Mouse (Mus musculus) B cell, adult 62 days (primary cell): ENCODE results near the gene Plcg1. TPM values are rescaled to one million over a fixed set of nuclear protein-coding genes. Genes with fewer than 3 reads are reported as not detected.

Experiments
- total RNA-seq: library from RNA; stranded (reverse); gene quantifications from 4 replicates; pipeline ENCODE4 v1.2.4, GENCODE M21; 2023

The Plcg1 gene
- total RNA-seq = 40.9 to 50.2 TPM (median 47.0 TPM) in 4 replicates

DNA sequence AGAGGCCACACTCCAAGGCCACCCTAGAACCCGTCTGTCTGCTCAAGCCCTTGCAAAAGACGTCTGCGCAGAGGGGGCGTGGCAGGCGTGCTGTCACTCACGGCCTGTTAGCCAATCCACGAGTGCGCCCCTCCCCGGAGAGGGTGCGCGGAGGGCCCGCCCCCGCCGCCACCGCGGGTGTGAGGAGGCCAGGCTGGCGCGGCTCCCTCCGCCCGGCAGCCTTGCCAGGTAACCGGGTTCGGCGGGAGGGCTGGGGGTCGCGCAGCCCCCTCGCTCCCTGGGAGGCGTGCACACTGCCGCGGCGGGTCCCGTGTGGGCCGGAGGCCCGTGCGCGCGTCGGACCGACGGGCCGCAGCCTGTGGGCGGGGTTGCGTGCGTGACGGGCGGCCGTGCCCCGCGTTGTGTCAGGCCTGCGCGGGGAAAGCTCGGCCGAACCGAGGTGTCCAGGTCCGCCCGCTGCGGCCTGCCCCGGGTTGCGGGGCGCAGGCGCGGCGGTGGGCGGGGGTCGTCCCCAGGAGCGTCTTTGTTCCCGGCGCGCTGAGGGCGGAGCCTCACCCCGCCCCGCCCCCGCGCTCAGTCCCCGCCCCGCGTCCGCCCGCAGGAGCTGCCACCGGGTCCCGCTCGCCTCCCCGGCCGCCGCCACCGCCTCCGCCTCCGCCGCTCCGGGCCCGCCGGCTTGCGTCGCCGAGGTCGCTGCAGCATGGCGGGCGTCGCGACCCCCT, at the start of gene Plcg1:
Gene Plcg1, plus strand, starts transcription at position 184 of the 722 bp plus-strand sequence.

Other genes with a start within 250 kb of the Plcg1 start
- gene Top1, start 85.4 kb upstream of the Plcg1 start, total RNA-seq = 155 to 176 TPM (median 161 TPM) in 4 replicates
- 6.8 to 8.2 TPM (median 7.4 TPM) in 4 replicates for gene Zhx3, start 141.7 kb downstream of the Plcg1 start, total RNA-seq
- not detected in 4 replicates for gene Lpin3, start 149.4 kb downstream of the Plcg1 start, total RNA-seq
- gene Emilin3, start 181.0 kb downstream of the Plcg1 start, total RNA-seq = not detected in 4 replicates